Mouse (Mus musculus) ES-Bruce4 (cell line): ENCODE measurements around the gene Rhbdd2.

Experiments
- CTCF ChIP-seq: IDR thresholded peaks from one replicate; pipeline ENCODE4 v1.8.1; 2011; ENCODE audit warnings: low read depth, low read length
- EP300 ChIP-seq: IDR thresholded peaks from 2 replicates; pipeline ENCODE4 v1.6.1; 2011; ENCODE audit warnings: low read depth, low read length; ENCODE audit not compliant: insufficient read depth
- POLR2A ChIP-seq: IDR thresholded peaks from one replicate; pipeline ENCODE4 v1.8.1; 2011; ENCODE audit warnings: low read length; ENCODE audit not compliant: insufficient read depth

- TF ChIP-seq CTCF: no peak
- TF ChIP-seq POLR2A: no peak
- TF ChIP-seq EP300: no peak
These were observed 35.7 kb downstream of the Rhbdd2 start for GRCm38 (mm10) chr5:135668071-135668470.
